Mouse (Mus musculus): ENCODE measurements around the gene Hipk4.

Gene Hipk4

DNA sequence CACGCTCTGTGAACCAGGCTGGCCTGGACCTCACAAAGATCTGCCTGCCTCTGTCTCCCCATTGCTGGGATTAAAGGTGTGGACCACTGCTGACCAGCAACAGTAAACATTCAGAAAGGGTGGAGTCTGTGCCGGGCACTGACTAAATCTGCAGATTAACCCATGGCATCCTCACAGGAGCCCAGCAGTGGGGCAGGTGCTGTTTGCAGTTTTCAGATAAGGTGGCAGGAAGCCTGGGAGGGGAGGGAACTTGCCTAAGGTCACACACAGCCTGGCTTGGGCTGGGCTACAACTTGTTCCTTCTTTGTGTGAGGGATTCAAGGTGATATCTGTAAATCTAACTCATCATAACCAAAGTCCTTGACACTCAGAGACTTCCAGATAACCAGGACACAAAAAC lies 17.5 kb downstream of the Hipk4 start:
- DNase-seq (ENCODE audit: low spot score in 2 of 2), result peak; percentile 29 to 52

DNA sequence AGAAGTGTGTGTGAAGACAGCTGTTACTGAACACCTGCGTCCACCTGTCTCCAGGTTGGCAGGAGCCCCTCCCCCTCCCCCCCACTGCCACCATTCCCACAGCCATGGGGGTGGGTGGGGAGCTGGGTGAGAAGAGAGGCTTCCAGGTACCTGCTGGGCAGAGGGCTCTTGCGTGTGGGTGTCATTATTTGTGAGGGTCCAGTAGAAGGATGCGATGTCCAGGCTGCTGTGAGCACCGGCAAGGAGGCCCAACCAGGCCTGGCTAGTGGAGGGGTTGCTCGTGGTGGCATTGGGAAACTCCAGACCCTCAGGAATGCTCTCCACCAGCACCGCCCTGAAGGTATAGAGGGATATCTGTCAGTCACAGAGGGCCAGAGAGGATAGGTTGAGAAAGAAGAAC lies 17.9 kb downstream of the Hipk4 start:
- DNase-seq (ENCODE audit: low spot score in 2 of 2), result no peak

DNA sequence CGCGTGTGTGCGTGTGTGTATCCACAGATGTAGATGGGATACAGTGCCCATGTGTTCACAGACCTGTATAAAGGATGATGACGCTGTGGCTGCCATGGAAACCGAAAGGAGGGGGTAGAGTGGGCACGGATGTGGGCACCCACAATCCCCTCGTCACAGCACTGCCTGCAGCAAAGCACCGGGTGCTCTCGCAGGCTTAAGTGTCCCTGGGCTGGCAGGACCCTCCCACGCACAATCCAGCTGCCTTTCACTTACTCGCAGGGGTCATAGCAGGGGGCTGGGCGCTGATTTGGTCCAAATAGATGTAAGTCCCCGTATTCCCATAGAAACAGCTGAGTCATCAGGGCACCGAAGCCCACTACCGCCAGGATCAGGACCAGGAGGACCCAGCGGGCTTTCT lies 18.4 kb downstream of the Hipk4 start:
- DNase-seq (ENCODE audit: low spot score in 2 of 2), result peak; percentile 80 to 83

DNA sequence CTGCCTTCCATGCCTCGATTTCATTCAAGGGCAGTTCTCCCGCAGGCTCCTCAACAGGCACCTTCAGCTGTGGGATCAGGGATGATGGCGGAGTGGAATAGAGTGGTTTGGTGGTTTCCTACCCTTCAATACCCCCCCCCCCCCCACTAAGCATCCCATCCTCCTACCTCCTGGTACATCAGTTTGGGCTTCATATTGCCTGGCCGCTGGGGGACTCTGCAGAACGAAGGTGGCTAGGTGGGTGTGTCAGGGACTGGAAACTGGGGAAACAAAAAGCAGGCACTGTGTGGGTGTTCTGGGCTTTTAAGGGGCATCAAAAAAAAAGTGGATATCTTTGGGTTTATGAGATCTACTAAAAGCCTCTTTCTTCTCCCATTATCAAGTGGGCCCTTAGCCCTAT lies 18.9 kb downstream of the Hipk4 start:
- DNase-seq (ENCODE audit: low spot score in 2 of 2), result no peak

DNA sequence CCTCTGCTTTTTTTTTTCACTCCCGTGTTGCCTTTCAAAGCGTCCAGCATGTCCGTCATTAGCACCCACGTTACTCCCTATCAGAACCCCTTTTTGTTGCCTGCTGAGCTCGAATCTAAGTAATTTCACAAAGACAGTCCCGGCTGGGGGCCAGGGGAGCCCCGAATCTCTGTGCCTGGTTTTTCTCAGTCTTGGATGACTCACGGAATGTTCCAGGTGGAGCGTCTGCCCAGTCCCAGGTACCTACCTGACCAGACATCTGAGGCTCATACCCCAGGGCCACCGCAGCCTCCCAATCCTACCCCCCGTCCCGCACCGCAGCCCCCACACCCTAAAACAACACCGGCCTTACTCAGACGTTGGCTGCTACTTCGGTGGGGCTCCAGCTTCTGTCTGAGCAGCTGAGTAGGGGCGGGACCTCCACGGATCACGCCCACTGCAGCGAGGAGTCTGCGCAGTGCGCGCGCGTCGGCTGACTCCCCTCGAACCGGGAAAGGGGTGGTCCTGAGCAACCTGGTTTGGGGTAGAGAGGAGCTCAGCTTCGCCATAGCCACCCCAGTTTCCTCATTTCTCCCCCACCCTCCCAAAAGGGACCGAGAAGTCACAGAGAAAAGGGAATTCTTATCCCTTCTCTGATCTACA lies 19.4 kb downstream of the Hipk4 start:
- peak; percentile 85 to 88 for DNase-seq (ENCODE audit: low spot score in 2 of 2)

DNA sequence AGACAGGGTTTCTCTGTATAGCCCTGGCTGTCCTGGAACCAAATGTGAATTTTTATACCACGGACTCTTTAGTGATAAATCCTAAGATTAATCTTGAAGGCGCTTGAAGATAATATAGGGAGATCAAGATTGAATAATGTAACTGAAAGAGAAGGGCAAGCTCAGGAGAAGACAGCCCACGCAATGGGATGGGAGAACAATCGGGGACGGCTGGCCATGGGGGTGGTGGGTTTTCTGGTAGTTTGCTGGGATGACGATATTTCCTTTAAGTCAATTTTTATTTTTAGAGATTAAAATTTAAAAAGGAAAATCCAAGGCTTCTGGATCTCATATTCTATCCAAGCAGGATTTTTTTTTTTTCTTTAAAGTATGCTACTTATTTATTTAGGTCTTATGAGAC lies 20.0 kb downstream of the Hipk4 start:
- no peak for DNase-seq (ENCODE audit: low spot score in 2 of 2)

DNA sequence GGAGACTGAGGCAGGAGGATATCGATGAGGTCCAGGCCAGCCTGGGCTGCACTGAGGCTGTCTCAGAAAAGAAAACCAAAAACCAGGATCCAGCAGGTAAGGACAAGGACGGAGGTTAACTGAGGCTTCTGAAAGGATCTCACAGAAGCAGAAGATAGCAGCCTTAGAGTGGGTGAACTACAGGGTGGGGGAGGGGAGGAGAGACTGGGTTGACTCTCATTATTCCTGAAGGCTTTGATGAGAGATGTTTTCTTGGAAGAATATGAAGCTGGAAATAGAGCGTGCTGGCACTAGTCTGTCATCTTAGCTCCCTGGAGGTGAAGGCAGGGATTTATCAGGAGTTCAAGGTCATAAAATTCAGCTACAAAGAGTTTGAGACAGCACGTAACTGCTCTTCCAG lies 20.8 kb downstream of the Hipk4 start:
- DNase-seq (ENCODE audit: low spot score in 2 of 2), result no peak

DNA sequence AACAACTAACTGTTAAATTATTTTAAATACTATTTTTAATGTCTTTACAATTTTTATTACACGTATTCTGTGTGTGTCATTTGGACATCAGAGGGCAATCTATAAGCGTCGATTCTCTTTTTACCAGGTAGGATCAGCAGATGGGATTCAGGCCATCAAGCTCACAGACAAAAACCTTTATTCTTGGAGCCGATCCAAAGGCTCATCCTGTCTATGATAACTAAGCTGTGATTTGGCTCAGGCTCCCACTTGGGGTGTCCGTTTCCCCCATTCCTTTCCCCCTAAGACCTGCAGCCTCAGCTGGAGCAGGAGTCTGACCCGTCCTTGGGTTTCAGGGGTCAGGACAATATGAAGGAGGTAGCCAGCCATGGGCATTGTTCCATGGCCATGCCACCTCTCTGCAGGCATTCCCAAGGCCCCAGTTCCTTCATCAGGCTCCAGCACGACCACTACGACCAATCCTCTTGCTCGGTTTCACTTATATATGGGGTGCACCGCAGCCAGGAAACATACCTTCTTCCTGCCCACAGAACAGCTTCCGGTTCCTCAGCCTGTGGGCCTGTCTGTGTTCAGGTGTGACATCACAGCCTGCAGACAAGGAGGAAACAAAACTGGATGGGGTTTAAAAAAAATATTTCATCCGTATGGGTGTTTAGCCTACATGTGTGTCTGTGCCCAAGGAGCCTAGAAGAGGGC lies 21.8 kb downstream of the Hipk4 start:
- peak; percentile 86 to 88 for DNase-seq (ENCODE audit: low spot score in 2 of 2)

DNA sequence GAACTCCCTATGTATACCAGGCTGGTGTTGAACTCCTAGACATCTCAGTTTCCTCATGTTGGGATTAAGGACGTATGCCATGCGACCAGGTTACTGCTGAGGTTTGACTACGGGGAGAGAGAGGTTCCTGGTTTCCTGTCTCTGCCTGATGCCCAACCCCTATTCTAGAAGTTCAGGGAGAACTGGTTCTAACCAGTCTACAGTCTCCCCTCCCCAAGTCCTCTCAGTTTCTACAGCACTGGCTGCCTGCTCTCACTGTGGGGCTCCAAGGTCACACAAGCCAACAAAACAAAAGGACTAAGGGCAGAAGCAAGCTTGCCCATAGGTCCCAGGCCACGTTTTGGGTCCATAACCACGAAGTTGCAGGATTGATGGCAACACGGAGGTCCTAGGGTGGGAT lies 26.5 kb downstream of the Hipk4 start:
- DNase-seq (ENCODE audit: low spot score in 2 of 2), result no peak

DNA sequence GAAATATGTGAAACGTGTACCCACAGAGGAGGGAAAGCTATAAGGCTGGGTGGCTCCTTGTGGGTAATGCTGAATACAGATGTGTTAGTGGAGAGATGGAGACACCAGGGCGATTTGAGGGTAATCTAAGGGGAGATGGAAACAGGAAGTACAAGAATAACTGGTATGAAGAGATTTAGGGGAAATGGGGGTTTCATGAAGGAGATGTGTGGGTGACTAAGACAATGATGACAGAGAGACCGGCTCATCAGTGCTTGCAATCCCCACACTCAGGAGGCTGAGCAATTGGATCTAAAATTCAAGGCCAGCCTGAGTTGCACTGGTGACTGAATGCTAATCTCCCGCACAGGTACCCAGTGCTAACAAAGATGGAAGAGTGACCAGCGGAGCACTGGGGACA lies 29.0 kb downstream of the Hipk4 start:
- DNase-seq (ENCODE audit: low spot score in 2 of 2), result no peak

DNA sequence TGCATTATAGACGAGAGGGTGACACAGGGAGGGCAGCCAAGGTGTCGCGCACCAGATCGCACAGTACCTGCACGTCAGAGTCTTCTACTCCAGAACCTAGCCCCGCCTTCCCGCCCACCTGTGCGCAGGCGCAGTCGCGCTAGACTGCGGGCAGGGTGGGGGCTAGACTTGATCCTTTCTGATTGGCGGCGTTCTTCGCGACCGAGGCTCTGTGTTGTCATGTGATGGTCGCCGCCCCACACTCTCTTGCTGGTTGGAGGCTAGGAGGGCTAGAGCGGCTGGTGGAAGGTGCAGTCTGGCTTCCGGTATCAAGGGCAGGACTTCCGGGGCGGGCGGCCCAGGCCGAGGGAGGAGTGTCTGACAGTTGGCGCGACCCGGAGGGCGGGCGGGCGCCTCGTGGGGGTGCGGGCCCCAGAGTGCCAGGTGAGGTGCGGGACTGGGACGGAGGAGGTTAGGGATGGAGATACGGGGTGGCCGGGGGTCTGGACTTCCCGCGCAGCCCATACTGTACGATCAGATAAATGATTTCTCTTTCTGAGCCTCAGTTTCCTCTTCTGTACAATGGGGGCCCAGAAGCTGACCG lies 30.0 kb downstream of the Hipk4 start, which contains the start of the genes Pld3 and 2310022A10Rik:
Gene Pld3 (minus strand): TSS at position 288 of the 583 bp plus-strand sequence.
Gene 2310022A10Rik (plus strand): TSS at position 303 of the 583 bp plus-strand sequence.
- DNase-seq (ENCODE audit: low spot score in 2 of 2), result peak; percentile 98

DNA sequence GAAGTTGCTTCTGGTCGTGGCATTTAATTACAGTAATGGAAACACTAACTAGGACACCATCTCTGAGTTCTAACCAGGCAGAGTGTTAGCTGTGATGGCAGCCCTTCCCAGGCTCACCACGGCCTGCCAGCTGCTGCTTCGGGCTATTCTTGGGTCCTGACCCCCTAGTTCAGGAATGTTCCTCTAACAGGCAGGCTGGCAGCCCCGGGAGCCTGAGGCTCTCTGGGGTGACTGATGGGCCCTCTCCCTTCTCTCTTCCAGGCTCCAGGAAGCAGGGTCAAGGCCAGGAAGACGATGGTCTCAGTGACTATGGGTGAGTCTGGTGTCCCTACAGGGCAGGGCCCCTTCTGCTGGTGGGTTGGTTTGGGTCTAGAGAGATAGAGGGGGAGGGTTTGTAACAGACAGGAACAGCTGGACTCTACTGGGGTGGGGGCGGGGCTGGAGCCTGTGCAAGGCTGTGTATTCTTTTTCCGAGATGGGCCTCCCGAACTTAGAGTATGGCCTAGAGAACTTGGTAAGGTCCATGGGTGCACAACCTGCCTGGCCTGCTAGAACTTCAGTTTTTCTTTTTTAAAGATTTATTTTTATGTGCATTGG lies 37.3 kb downstream of the Hipk4 start:
- DNase-seq (ENCODE audit: low spot score in 2 of 2), result no peak

DNA sequence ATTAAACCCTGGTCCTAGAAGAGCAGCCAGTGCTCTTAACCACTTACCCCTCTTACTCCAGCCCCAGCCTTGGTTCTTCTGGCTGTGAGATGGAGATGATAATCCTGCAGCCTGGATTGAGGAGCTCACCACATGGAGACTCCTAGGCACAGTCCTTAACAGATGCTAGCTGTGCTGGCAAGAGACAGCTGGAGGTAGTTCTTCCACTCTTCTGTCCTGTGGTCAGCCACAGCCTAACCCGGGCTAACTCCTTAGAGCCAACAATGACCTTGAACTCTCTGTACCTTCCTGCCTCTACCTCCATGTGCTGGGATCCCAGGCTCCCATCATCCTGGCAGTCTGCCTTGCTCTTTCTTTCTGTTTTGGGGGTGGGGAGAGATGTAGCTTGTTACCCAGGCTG lies 37.9 kb downstream of the Hipk4 start:
- DNase-seq (ENCODE audit: low spot score in 2 of 2), result no peak

DNA sequence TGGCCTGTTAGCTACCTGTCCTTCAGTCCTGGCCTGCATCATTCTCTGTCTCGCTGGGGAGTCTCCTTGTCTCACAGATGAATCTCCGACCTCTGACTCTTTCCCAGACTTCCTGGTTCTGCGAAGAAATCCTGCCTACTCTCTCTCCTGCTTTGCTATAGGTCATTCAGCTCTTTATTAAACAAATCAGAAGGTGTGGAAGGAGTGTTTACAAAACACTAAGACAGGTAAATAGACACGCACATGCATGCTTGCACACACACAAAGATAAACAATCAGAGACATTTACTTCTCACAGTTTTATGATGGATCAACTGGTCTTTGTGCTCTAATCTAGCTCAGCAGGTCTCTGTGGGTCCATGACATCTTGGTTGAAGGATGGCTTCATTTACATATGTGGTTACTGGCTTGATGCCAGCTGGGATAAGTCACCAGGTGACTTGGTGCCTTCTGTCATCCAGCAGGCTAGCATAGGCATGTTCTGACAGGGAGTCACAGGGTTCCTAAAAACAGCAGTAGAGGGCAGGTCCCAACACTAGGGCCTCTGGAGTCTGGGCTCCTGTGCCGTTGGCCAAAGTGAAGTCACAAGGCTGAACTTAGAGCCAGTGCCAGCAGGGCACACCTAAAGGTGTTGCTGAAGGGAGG lies 46.6 kb downstream of the Hipk4 start:
- DNase-seq (ENCODE audit: low spot score in 2 of 2), result no peak

DNA sequence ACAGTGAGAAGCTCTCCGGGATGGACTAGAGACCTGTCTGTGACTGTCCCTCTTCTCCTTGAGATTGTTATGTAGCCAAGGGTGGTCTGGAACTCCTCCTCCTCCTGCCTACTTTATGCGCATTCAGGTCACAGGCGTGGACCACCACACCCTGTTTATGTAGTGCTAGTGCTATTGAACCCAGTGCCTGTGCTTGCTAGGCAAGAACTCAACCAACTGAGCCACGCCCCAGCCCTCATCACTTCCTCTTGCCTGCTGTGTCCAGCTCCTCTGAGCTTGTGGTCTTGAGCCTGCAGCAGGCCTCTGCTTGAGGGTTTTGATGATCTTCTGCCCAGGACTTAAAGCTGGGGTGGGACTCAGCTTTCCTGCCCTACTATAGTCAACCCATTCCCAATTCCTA lies 49.1 kb downstream of the Hipk4 start:
- DNase-seq (ENCODE audit: low spot score in 2 of 2), result no peak

DNA sequence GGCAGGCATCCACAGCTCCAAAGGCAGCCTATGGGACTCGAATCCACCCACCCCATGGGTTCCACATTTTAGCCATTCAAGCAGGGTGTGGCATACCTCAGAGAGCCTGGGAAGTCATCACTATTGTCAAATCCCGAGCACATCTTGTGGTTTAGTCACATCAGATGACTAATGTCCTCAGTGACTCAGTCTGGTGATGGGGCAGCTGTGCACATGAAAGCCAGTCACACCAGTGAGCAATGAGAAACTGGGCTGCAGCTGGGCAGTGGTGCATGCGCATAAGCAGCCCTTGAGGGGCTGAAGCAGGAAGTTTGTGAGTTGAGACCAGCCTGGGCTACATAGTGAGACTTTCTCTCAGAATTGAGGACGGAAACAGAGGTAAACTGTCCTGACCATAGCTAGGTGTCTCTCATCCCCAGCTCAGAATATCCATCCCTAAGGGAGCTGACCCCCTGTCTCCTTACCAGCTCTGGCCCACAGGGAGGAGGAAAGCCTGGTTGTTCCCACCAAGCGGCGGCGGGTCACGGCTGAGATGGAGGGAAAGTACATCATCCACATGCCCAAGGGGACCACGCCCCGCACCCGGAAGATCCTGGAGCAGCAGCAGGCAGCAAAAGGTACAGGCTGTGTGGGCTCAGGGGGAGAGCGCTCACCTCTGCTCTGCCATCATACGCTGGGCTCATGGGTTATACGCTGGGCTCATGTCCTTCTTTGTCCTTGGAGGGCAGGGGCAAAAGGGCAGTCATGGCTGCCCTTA lies 51.2 kb downstream of the Hipk4 start:
- no peak for DNase-seq (ENCODE audit: low spot score in 2 of 2)

DNA sequence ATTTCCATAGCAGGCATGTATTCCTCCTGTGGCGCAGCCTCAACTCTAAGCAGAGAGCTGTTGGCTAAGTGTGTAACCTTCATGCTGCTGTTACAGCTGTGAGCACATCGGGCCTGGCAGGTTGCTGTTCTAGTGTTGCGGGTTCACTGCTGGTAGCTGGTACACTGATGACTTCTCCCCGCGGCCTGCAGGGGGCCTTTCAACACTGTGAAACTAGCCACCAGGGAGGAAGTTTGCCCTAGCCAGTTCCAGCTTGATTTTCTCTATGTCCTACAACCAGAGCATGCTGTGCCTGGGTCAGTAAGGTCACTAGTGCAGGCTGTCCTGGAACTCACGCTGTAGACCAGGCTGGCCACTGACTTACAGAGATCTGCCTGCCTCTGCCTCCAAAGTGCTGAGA lies 53.8 kb downstream of the Hipk4 start:
- peak; percentile 60 to 66 for DNase-seq (ENCODE audit: low spot score in 2 of 2)

DNA sequence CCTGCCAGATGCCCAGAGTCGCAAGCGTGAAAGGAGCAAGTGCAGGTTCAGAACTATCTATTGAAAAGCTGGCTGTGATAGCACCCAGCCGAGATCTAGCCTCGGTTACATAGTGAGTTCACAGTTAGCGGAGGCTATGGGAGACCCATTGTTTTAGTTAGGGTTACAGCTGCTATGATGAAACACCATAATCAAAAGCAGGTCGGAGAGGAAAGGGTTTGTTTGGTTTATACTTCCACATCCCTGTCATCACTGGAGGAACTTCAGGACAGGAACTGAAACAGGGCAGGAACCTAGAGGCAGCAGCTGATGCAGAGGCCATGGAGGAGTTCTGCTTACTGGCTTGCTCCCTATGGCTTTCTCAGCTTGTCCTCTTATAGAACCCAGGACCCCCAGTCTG lies 54.5 kb downstream of the Hipk4 start:
- DNase-seq (ENCODE audit: low spot score in 2 of 2), result no peak

DNA sequence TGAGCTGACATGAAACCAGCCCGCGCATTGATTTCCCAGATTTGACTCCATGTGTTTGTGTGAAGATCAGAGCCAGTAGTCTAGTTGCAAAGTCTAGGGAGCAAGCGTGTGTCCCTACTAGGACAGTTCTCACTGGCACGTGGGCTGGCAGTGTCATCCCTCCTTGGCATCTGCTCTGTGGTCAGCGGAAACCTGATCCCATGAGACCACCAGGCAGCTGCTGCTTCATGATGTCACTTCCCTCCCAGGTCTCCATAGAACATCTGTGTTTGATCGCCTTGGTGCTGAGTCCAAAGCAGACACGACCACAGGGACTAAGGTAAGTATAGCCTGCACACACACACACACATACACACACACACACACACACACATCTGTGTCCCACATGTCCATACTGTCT lies 55.4 kb downstream of the Hipk4 start:
- no peak for DNase-seq (ENCODE audit: low spot score in 2 of 2)

DNA sequence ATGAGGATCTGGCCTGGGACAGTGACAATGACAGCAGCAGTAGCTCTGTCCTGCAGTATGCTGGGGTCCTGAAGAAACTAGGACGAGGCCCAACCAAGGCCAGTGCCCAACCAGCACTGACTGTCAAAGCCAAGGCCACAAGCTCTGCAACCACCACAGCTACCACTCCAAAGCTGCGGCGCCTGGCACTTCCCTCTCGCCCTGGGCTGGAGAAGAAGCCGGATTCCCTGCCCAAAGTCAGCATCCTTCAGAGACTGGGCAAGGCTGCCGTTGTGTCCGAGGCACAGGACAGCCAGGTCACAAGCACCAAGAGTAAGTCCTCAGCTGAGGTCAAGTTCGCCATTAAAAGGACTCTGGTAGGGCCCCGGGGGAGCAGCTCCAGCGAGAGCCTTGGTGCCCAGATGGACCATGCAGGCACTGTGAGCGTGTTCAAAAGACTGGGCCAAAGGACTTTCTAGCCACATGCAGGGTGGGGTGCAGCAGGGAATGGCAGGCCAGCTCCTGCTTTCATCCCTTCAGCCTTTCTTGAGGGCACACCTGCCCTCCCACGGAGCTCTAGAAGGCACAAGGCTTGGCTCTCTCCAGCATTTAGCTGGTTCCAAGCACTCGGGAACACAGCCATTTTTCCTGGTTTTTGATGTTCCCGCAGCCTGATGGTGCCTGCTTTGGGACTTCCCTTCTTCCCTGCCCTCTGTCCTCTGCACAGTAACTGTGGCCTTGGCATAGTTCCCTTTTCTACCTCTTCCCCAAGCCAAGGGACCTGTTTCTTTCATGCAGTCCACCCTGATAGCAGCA lies 57.5 kb downstream of the Hipk4 start:
- no peak for DNase-seq (ENCODE audit: low spot score in 2 of 2)
